In genomic region chr5:142904208-142905037, GRCm38 (mm10) we compare ENCODE assay signal across 8 mouse cellular contexts. TPM values are rescaled to one million over a fixed set of nuclear protein-coding genes. Genes with fewer than 3 reads are reported as not detected.
DNase-seq lines count a peak whose midpoint lies in the region; ATAC-seq and TF ChIP-seq lines count a peak whose summit lies in the region.

No protein-coding gene starts in this region.

- peak overlapping the region; percentile 100 for H3K4me3 ChIP-seq in lung, embryonic 14.5 days (ENCODE audit: low read depth, low read length)
- peak overlapping the region; percentile 88 for H3K4me3 ChIP-seq in brown adipose tissue, adult 24 weeks (ENCODE audit: insufficient read depth, low read depth, low read length)
- H3K4me3 ChIP-seq in hindbrain, embryonic 10.5 days: peak overlapping the region; percentile 97
- peak overlapping the region; percentile 88 for H3K4me3 ChIP-seq in midbrain, embryonic 13.5 days (replicated peaks)

- peak; percentile 20 for DNase-seq in lung, embryonic 14.5 days
- no peak for DNase-seq in lung, postnatal 14 days
- DNase-seq in hindbrain, embryonic 10.5 days (ENCODE audit: low spot score): no peak
- no peak for DNase-seq in gastrocnemius, postnatal 4 days (ENCODE audit: low spot score in 2 of 2)
- DNase-seq in retina, postnatal 1 day: no peak
- no peak for DNase-seq in cerebellum, postnatal 4 days (ENCODE audit: low spot score in 2 of 2)

- peaks cover 28% of the 10 kb centered on the region for H3K4me1 ChIP-seq in lung, embryonic 14.5 days (ENCODE audit: insufficient read depth)
- peaks cover 19% of the 10 kb centered on the region for H3K4me1 ChIP-seq in brown adipose tissue, adult 24 weeks (ENCODE audit: control insufficient read depth, insufficient read depth, insufficient read length, low read length)
- peaks cover 45% of the 10 kb centered on the region for H3K4me1 ChIP-seq in hindbrain, embryonic 10.5 days (replicated peaks)
- H3K4me1 ChIP-seq in midbrain, embryonic 13.5 days (replicated peaks): peaks cover 52% of the 10 kb centered on the region

- no peak for TF ChIP-seq CTCF in lung, embryonic 14.5 days (IDR thresholded peaks at IDR 0.05; ENCODE audit: low read depth)

- ATAC-seq in lung, embryonic 14.5 days (ENCODE audit: insufficient read depth): no peak
- ATAC-seq in midbrain, embryonic 13.5 days: no peak

- no peaks in the 10 kb centered on the region for H3K27me3 ChIP-seq in lung, embryonic 14.5 days (ENCODE audit: insufficient read depth, low read length)
- H3K27me3 ChIP-seq in hindbrain, embryonic 10.5 days (ENCODE audit: insufficient read depth, poor library complexity, severe bottlenecking): peaks cover 6% of the 10 kb centered on the region; the same call in 1 of the 2 replicates
- H3K27me3 ChIP-seq in midbrain, embryonic 13.5 days: no peaks in the 10 kb centered on the region

- peaks cover 63% of the 10 kb centered on the region for H3K36me3 ChIP-seq in lung, embryonic 14.5 days (ENCODE audit: insufficient read depth)
- peaks cover 64% of the 10 kb centered on the region for H3K36me3 ChIP-seq in hindbrain, embryonic 10.5 days
- peaks cover 58% of the 10 kb centered on the region for H3K36me3 ChIP-seq in midbrain, embryonic 13.5 days

- H3K27ac ChIP-seq in lung, embryonic 14.5 days (ENCODE audit: low read depth): peak overlapping the region; percentile 100
- peak overlapping the region; percentile 89 for H3K27ac ChIP-seq in brown adipose tissue, adult 24 weeks (replicated peaks; ENCODE audit: low read depth, low read length)
- H3K27ac ChIP-seq in hindbrain, embryonic 10.5 days: peak overlapping the region; percentile 100
- H3K27ac ChIP-seq in midbrain, embryonic 13.5 days: peak overlapping the region; percentile 100

- peak overlapping the region; percentile 100 for H3K9ac ChIP-seq in lung, embryonic 14.5 days
- peak overlapping the region; percentile 100 for H3K9ac ChIP-seq in midbrain, embryonic 13.5 days (replicated peaks)

- no peaks in the 10 kb centered on the region for H3K9me3 ChIP-seq in lung, embryonic 14.5 days (ENCODE audit: low read depth, low read length)
- no peaks in the 10 kb centered on the region for H3K9me3 ChIP-seq in hindbrain, embryonic 10.5 days
- H3K9me3 ChIP-seq in midbrain, embryonic 13.5 days: no peaks in the 10 kb centered on the region

- WGBS in lung, embryonic 14.5 days: 65% methylated on average over 19 of the region's 19 CpGs
- 83% methylated on average over 19 of the region's 19 CpGs for WGBS in hindbrain, embryonic 10.5 days
- 81% methylated on average over 19 of the region's 19 CpGs for WGBS in midbrain, embryonic 13.5 days

- peak overlapping the region; percentile 89 for H3K4me2 ChIP-seq in lung, embryonic 14.5 days
- H3K4me2 ChIP-seq in midbrain, embryonic 13.5 days (replicated peaks): peak overlapping the region; percentile 93

RNA-seq across cellular contexts. Expression of gene Actb, which starts 2.1 kb away (rescaled TPM):
- 16,801 and 17,929 TPM in 2 replicates for polyA plus RNA-seq in lung, embryonic 14.5 days (2014; fragmentation: Nextera tagmentation; extraction: Ambion mirVana)
- 1,228 and 1,297 TPM in 2 replicates for polyA plus RNA-seq in brown adipose tissue, adult 24 weeks (2012; ENCODE audit: insufficient read depth, insufficient read length, missing spikeins)
- 14,349 and 15,462 TPM in 2 replicates for polyA plus RNA-seq in hindbrain, embryonic 10.5 days (2016; fragmentation: Nextera tagmentation; extraction: Ambion mirVana)
- polyA plus RNA-seq in midbrain, embryonic 13.5 days (2015; fragmentation: Nextera tagmentation; extraction: Ambion mirVana): 15,567 and 17,404 TPM in 2 replicates
- 1,000 to 10,000 TPM; 2,802 to 2,810 TPM for total RNA-seq in gastrocnemius, postnatal 4 days (2021)

RNA-seq across cellular contexts. Expression of gene Fbxl18, which starts 9.2 kb away (rescaled TPM):
- polyA plus RNA-seq in lung, embryonic 14.5 days (2014; fragmentation: Nextera tagmentation; extraction: Ambion mirVana): 11.2 and 11.8 TPM in 2 replicates
- 2.7 and 2.9 TPM in 2 replicates for polyA plus RNA-seq in brown adipose tissue, adult 24 weeks (2012; ENCODE audit: insufficient read depth, insufficient read length, missing spikeins)
- 23.8 and 24.2 TPM in 2 replicates for polyA plus RNA-seq in hindbrain, embryonic 10.5 days (2016; fragmentation: Nextera tagmentation; extraction: Ambion mirVana)
- polyA plus RNA-seq in midbrain, embryonic 13.5 days (2015; fragmentation: Nextera tagmentation; extraction: Ambion mirVana): 40.1 and 40.4 TPM in 2 replicates
- total RNA-seq in gastrocnemius, postnatal 4 days (2021): 1 to 10 TPM; 9.7 to 9.8 TPM

RNA-seq across cellular contexts. Expression of gene Fscn1, which starts 55.7 kb away (rescaled TPM):
- polyA plus RNA-seq in lung, embryonic 14.5 days (2014; fragmentation: Nextera tagmentation; extraction: Ambion mirVana): 331 and 347 TPM in 2 replicates
- polyA plus RNA-seq in brown adipose tissue, adult 24 weeks (2012; ENCODE audit: insufficient read depth, insufficient read length, missing spikeins): 9.1 and 16.2 TPM in 2 replicates
- 757 and 846 TPM in 2 replicates for polyA plus RNA-seq in hindbrain, embryonic 10.5 days (2016; fragmentation: Nextera tagmentation; extraction: Ambion mirVana)
- 555 TPM in 2 replicates for polyA plus RNA-seq in midbrain, embryonic 13.5 days (2015; fragmentation: Nextera tagmentation; extraction: Ambion mirVana)
- 100 to 1,000 TPM; 182 to 208 TPM for total RNA-seq in gastrocnemius, postnatal 4 days (2021)

Comparison
In these comparisons a context has a peak if more than half of its experiments do, and no peak if none do; other contexts are left out.
1. RNA of gene Actb, which starts 2.1 kb away (polyA plus RNA-seq): 16,801 to 17,929 TPM in lung, embryonic 14.5 days, 15,567 to 17,404 TPM in midbrain, embryonic 13.5 days and 14,349 to 15,462 TPM in hindbrain, embryonic 10.5 days; 1,228 to 1,297 TPM in brown adipose tissue, adult 24 weeks; every median in the first group is over 10 times any median in the second.
2. RNA of gene Fscn1, which starts 55.7 kb away (polyA plus RNA-seq): 757 to 846 TPM in hindbrain, embryonic 10.5 days, 555 TPM in midbrain, embryonic 13.5 days and 331 to 347 TPM in lung, embryonic 14.5 days; 9.1 to 16.2 TPM in brown adipose tissue, adult 24 weeks; every median in the first group is over 10 times any median in the second.
3. Peak in every context shown above with its lines, with median percentiles within 50 percentile points of each other: H3K27ac ChIP-seq and H3K4me3 ChIP-seq.